Mouse (Mus musculus) cerebellum, adult 2 months (tissue): ENCODE results near the gene Enpp6. TPM values are rescaled to one million over a fixed set of nuclear protein-coding genes. Genes with fewer than 3 reads are reported as not detected.

Experiments used
- DNase-seq, 2 experiments: peaks; one replicate each; pipeline ENCODE4 v3.0.0; 2021
- H3K27ac ChIP-seq: fragments of 200-500 bp; 2 replicates; pipeline ENCODE4 v1.5.1; 2012; ENCODE audit warnings: low read length, control low read depth, inconsistent platforms; ENCODE audit not compliant: insufficient read depth
- H3K27me3 ChIP-seq: fragments of 200-500 bp; 2 replicates; pipeline ENCODE4 v1.6.1; 2012; ENCODE audit warnings: inconsistent platforms, mild to moderate bottlenecking, low read length, moderate library complexity; ENCODE audit not compliant: control insufficient read depth, insufficient read depth
- H3K4me1 ChIP-seq: fragments of 200-500 bp; 2 replicates; pipeline ENCODE4 v1.6.1; 2011; ENCODE audit warnings: low read length; ENCODE audit not compliant: control insufficient read depth, insufficient read depth
- H3K4me3 ChIP-seq: fragments of 200-500 bp; replicated peaks from 2 replicates; pipeline ENCODE3; 2011; ENCODE audit warnings: mild to moderate bottlenecking, low read depth, low read length, control low read depth; ENCODE audit not compliant: insufficient read depth
- CTCF ChIP-seq: fragments of 200-500 bp; IDR thresholded peaks from 2 replicates; pipeline ENCODE4 v1.5.1; 2011; ENCODE audit warnings: low read depth, mild to moderate bottlenecking, control low read depth, low read length, moderate library complexity, borderline replicate concordance; ENCODE audit not compliant: insufficient read depth
- POLR2A ChIP-seq: fragments of 200-500 bp; IDR thresholded peaks from 2 replicates; pipeline ENCODE4 v1.6.1; 2011; ENCODE audit warnings: low read length, control low read depth, borderline replicate concordance; ENCODE audit not compliant: insufficient read depth
- WGBS: fragments of 180-500 bp; shearing (Covaris S2); methylation state at CpG from one replicate; pipeline ENCODE4 v1.1.7; 2018; 5-methylcytosine and 5-hydroxymethylcytosine counted together
- polyA plus RNA-seq: library from polyadenylated mRNA; depleted of rRNA; stranded (reverse); fragments of >200 nt; gene quantifications from 2 replicates; pipeline ENCODE4 v1.2.3, GENCODE M21; 2012; rRNA removed

The Enpp6 gene
- polyA plus RNA-seq, 1 experiment = 20.6 TPM

GRCm38 (mm10) chr8:47134736-47135135, 148.0 kb downstream of the Enpp6 start:
- no peak for TF ChIP-seq POLR2A
- no peak for TF ChIP-seq CTCF
- Histone ChIP-seq H3K4me1 (no peaks in the 10 kb centered on the region), H3K4me3 (no peak overlapping the region), H3K27ac (no peak overlapping the region), H3K27me3 (no peaks in the 10 kb centered on the region)
- 49% methylated on average over 11 of the region's 11 CpGs for WGBS
- DNase-seq = no peak

GRCm38 (mm10) chr8:47135586-47135985, 148.9 kb downstream of the Enpp6 start:
- 19% methylated on average over 9 of the region's 9 CpGs for WGBS
- Histone ChIP-seq H3K27me3 (no peaks in the 10 kb centered on the region), H3K4me3 (no peak overlapping the region), H3K4me1 (no peaks in the 10 kb centered on the region), H3K27ac (no peak overlapping the region)
- no peak for DNase-seq
- no peak for TF ChIP-seq CTCF
- TF ChIP-seq POLR2A = no peak

- WGBS = 61% methylated on average over 5 of the region's 5 CpGs
- Histone ChIP-seq H3K4me1 (no peaks in the 10 kb centered on the region), H3K27ac (no peak overlapping the region), H3K4me3 (no peak overlapping the region), H3K27me3 (no peaks in the 10 kb centered on the region)
- TF ChIP-seq CTCF = no peak
- no peak for TF ChIP-seq POLR2A
- no peak for DNase-seq
Observed at GRCm38 (mm10) chr8:47136047-47136446, 149.4 kb downstream of the Enpp6 start.

- DNase-seq = no peak
- WGBS = 84% methylated on average over 9 of the region's 9 CpGs
- no peaks in the 10 kb centered on the region for H3K27me3 ChIP-seq
- H3K4me1 ChIP-seq = no peaks in the 10 kb centered on the region
- TF ChIP-seq POLR2A (no peak), CTCF (no peak)
- no peak overlapping the region for H3K27ac ChIP-seq
- no peak overlapping the region for H3K4me3 ChIP-seq
Observed at GRCm38 (mm10) chr8:47145258-47145657, 158.6 kb downstream of the Enpp6 start.

Other genes with a start within 250 kb of the Enpp6 start
- gene Irf2, start 247.2 kb upstream of the Enpp6 start, polyA plus RNA-seq = 19.0 and 20.1 TPM in 2 replicates